In genomic region chr12:108152743-108153142, GRCm38 (mm10) we compare ENCODE assay signal across 19 mouse cellular contexts. TPM values are rescaled to one million over a fixed set of nuclear protein-coding genes. Genes with fewer than 3 reads are reported as not detected.
DNase-seq lines count a peak whose midpoint lies in the region; ATAC-seq and TF ChIP-seq lines count a peak whose summit lies in the region.
"Had no signal": no experiment of that assay in that cellular context is flagged by ENCODE, and none has a peak within 500 bp of the region (broad histone marks: within the 10 kb centered on the region; RNA-seq: fewer than 3 reads in every experiment).

No protein-coding gene starts in this region.

- no peak overlapping the region for H3K27ac ChIP-seq in liver, embryonic 14.5 days
- H3K27ac ChIP-seq: embryonic facial prominence, embryonic 12.5 days; forebrain, embryonic 13.5 days; heart, embryonic 15.5 days; hindbrain, postnatal 0 days; liver, embryonic 15.5 days; neural tube, embryonic 12.5 days had no signal

- no peaks in the 10 kb centered on the region for H3K4me1 ChIP-seq in liver, embryonic 14.5 days (replicated peaks; ENCODE audit: control insufficient read depth in 2 of 2, insufficient read depth in 2 of 2, low read length in 1 of 2)
- no peaks in the 10 kb centered on the region for H3K4me1 ChIP-seq in E14TG2a.4 (replicated peaks; ENCODE audit: low read depth, low read length)
- H3K4me1 ChIP-seq: embryonic facial prominence, embryonic 12.5 days; forebrain, embryonic 13.5 days; liver, embryonic 15.5 days; neural tube, embryonic 12.5 days had no signal

- H3K27me3 ChIP-seq in liver, embryonic 14.5 days (ENCODE audit: control insufficient read depth, insufficient read depth, low read length): no peaks in the 10 kb centered on the region
- H3K27me3 ChIP-seq in E14TG2a.4 (ENCODE audit: insufficient read depth, low read length): no peaks in the 10 kb centered on the region
- H3K27me3 ChIP-seq: embryonic facial prominence, embryonic 12.5 days; forebrain, embryonic 13.5 days; heart, embryonic 15.5 days; liver, embryonic 15.5 days; neural tube, embryonic 12.5 days had no signal

- ATAC-seq in CD4-positive, CD25-positive, alpha-beta regulatory T cell, adult 4 months: no peak
- ATAC-seq in liver, embryonic 14.5 days (ENCODE audit: insufficient read depth): no peak
- ATAC-seq: forebrain, embryonic 13.5 days; hindbrain, postnatal 0 days had no signal

- WGBS in liver, embryonic 14.5 days (ENCODE audit: insufficient replicate concordance): 92% methylated on average over 2 of the region's 2 CpGs

- H3K9me3 ChIP-seq in liver, embryonic 14.5 days (ENCODE audit: control insufficient read depth, low read length): no peaks in the 10 kb centered on the region
- H3K9me3 ChIP-seq in E14TG2a.4 (ENCODE audit: low read length): no peaks in the 10 kb centered on the region
- H3K9me3 ChIP-seq: embryonic facial prominence, embryonic 12.5 days; forebrain, embryonic 13.5 days; heart, embryonic 15.5 days; liver, embryonic 15.5 days; neural tube, embryonic 12.5 days had no signal

- TF ChIP-seq CTCF in liver, embryonic 14.5 days (IDR thresholded peaks at IDR 0.05; ENCODE audit: low read depth): peak; percentile 34; the same call in 1 of the 2 replicates
- TF ChIP-seq CTCF in E14TG2a.4 (conservative IDR thresholded peaks at IDR 0.05; ENCODE audit: low read length): peak; percentile 40; the same call in 1 of the 2 replicates

- DNase-seq in CD4-positive, CD25-positive, alpha-beta regulatory T cell, adult 2 months (ENCODE audit: low read depth, low spot score): peak; percentile 36
- no peak for DNase-seq in liver, embryonic 14.5 days (ENCODE audit: low read depth in 3 of 3, low spot score in 3 of 3)
- no peak for DNase-seq in liver
- peak; percentile 7 for DNase-seq in c-Kit-positive CD71-positive TER-119-positive erythroid progenitor cells, embryonic 14.5 days (ENCODE audit: low spot score)
- no peak for DNase-seq in urinary bladder, postnatal 14 days (ENCODE audit: low spot score)
- no peak for DNase-seq in adrenal gland, postnatal 10 days
- DNase-seq: cerebellum, adult 9-10 months; gastrocnemius, postnatal 36 days; kidney, postnatal 25 days; right cerebral cortex, adult 18-20 months had no signal

- no peak for TF ChIP-seq EP300 in liver, embryonic 14.5 days (IDR thresholded peaks at IDR 0.05; ENCODE audit: low read depth)

- H3K36me3 ChIP-seq in liver, embryonic 14.5 days (replicated peaks; ENCODE audit: control insufficient read depth, insufficient read depth, low read depth): peaks cover 17% of the 10 kb centered on the region
- peaks cover 83% of the 10 kb centered on the region for H3K36me3 ChIP-seq in E14TG2a.4 (ENCODE audit: insufficient read depth, low read length)

- no peak overlapping the region for H3K4me3 ChIP-seq in liver, embryonic 14.5 days (ENCODE audit: insufficient read depth in 1 of 2, low read depth in 2 of 2, low read length in 2 of 2)
- H3K4me3 ChIP-seq in E14TG2a.4 (replicated peaks; ENCODE audit: low read length): no peak overlapping the region
- H3K4me3 ChIP-seq: embryonic facial prominence, embryonic 12.5 days; forebrain, embryonic 13.5 days; heart, embryonic 15.5 days; liver, embryonic 15.5 days; neural tube, embryonic 12.5 days had no signal

- no peak overlapping the region for H3K4me2 ChIP-seq in liver, embryonic 14.5 days (ENCODE audit: low read depth)
- H3K4me2 ChIP-seq: embryonic facial prominence, embryonic 12.5 days; forebrain, embryonic 13.5 days; heart, embryonic 15.5 days; liver, embryonic 15.5 days; midbrain, embryonic 11.5 days; neural tube, embryonic 12.5 days had no signal

- H3K9ac ChIP-seq in liver, embryonic 14.5 days (replicated peaks): no peak overlapping the region
- H3K9ac ChIP-seq: embryonic facial prominence, embryonic 12.5 days; forebrain, embryonic 13.5 days; heart, embryonic 15.5 days; liver, embryonic 15.5 days; neural tube, embryonic 12.5 days had no signal

RNA-seq across cellular contexts. Expression of gene Setd3, which starts 26.4 kb away (rescaled TPM):
- 10 to 100 TPM; 21.5 to 25.3 TPM for polyA plus RNA-seq in CD4-positive, CD25-positive, alpha-beta regulatory T cell, adult 4 months (2017; shearing (Covaris generic))
- polyA plus RNA-seq in liver, embryonic 14.5 days (2012; rRNA removed): 15.2 and 26.8 TPM in 2 replicates
- 43.4 and 46.2 TPM in 2 replicates for polyA plus RNA-seq in liver, embryonic 14.5 days (2014; fragmentation: Nextera tagmentation; extraction: Ambion mirVana)
- 10 to 100 TPM; 81.3 to 90.7 TPM for total RNA-seq in adrenal gland, postnatal 10 days (2021)

RNA-seq across cellular contexts. Expression of gene Ccnk, which starts 26.6 kb away (rescaled TPM):
- polyA plus RNA-seq in CD4-positive, CD25-positive, alpha-beta regulatory T cell, adult 4 months (2017; shearing (Covaris generic)): 1 to 10 TPM; 1.6 to 5.3 TPM
- 9.2 and 10.4 TPM in 2 replicates for polyA plus RNA-seq in liver, embryonic 14.5 days (2012; rRNA removed)
- polyA plus RNA-seq in liver, embryonic 14.5 days (2014; fragmentation: Nextera tagmentation; extraction: Ambion mirVana): 3.9 and 4.0 TPM in 2 replicates
- 10 to 100 TPM; 30.0 to 30.7 TPM for total RNA-seq in adrenal gland, postnatal 10 days (2021)

Comparison
In these comparisons a context has a peak if more than half of its experiments do, and no peak if none do; other contexts are left out.
1. DNase-seq: peak in CD4-positive, CD25-positive, alpha-beta regulatory T cell, adult 2 months (single experiment) and c-Kit-positive CD71-positive TER-119-positive erythroid progenitor cells, embryonic 14.5 days (single experiment); none in liver, embryonic 14.5 days (0 of 3), liver (single experiment), urinary bladder, postnatal 14 days (single experiment) and adrenal gland, postnatal 10 days (single experiment).